Mouse (Mus musculus): ENCODE measurements around the gene Aars2. TPM values are rescaled to one million over a fixed set of nuclear protein-coding genes. Genes with fewer than 3 reads are reported as not detected.
A peak's percentile ranks its signal among the peaks of the same experiment; 100 is the strongest.

The Aars2 gene
- total RNA-seq (2012; rRNA removed) (13.6 and 14.4 TPM in 2 replicates), polyA plus RNA-seq (2012; ENCODE audit: insufficient read depth in 1 of 2, insufficient read length in 2 of 2, low read depth in 1 of 2, low replicate concordance in 2 of 2, missing spikeins in 1 of 2) (10 to 100 TPM; 25.6 to 63.5 TPM)

GRCm38 (mm10) chr17:45506700-45507189 is at the start of gene Aars2:
Aars2 (plus strand) TSS chr17:45506841.
- no peaks in the 10 kb centered on the region; the same call in 1 of the 2 replicates for H3K79me2 ChIP-seq (ENCODE audit: control insufficient read depth, insufficient read depth, low read length, poor library complexity)
- peaks cover 0 to 21% of the 10 kb centered on the region in 2 experiments; a peak in 2 of 4 replicates for H3K36me3 ChIP-seq (ENCODE audit: control insufficient read depth in 1 of 2, insufficient read depth in 2 of 2, low read length in 2 of 2)
- H3K27ac ChIP-seq (ENCODE audit: control insufficient read depth, low read depth, low read length) = peak within 1 kb of the TSS; percentile 77
- DNase-seq (ENCODE audit: low read depth, low spot score) = peak; percentile 97
- H3K9me3 ChIP-seq (replicated peaks; ENCODE audit: insufficient read depth, low read length) = no peaks in the 10 kb centered on the region
- H3K4me3 ChIP-seq (ENCODE audit: control insufficient read depth in 1 of 2, insufficient read depth in 1 of 2, low read depth in 2 of 2, low read length in 2 of 2) = peak within 1 kb of the TSS; percentile 79 to 90
- no peaks in the 10 kb centered on the region for H3K27me3 ChIP-seq (ENCODE audit: control insufficient read depth in 1 of 2, insufficient read depth in 2 of 2, low read length in 2 of 2)
- H3K9ac ChIP-seq (ENCODE audit: control insufficient read depth, low read depth, low read length, poor library complexity, severe bottlenecking) = peak within 1 kb of the TSS; percentile 92
- peaks cover 14 to 40% of the 10 kb centered on the region in 2 experiments for H3K4me1 ChIP-seq (ENCODE audit: control insufficient read depth in 1 of 2, insufficient read depth in 2 of 2, low read length in 2 of 2)
- TF ChIP-seq MEF2A (IDR thresholded peaks at IDR 0.05; ENCODE audit: extremely low read depth, insufficient replicate concordance, low read depth, low read length, poor library complexity, severe bottlenecking) (no peak), RAD21 (IDR thresholded peaks at IDR 0.05; ENCODE audit: low read depth, low read length) (no peak), MAX (IDR thresholded peaks at IDR 0.05; ENCODE audit: low read length) (no peak), NELFE (IDR thresholded peaks at IDR 0.05; ENCODE audit: low read depth, low read length) (peak; percentile 81), ZKSCAN1 (IDR thresholded peaks at IDR 0.05; ENCODE audit: low read depth, low read length) (no peak), ZNF384 (IDR thresholded peaks at IDR 0.05; ENCODE audit: low read depth, low read length) (no peak), TCF12 (IDR thresholded peaks at IDR 0.05; ENCODE audit: low read depth, low read length) (peak; percentile 73; the same call in 1 of the 2 replicates), EP300 (IDR thresholded peaks at IDR 0.05; ENCODE audit: low read depth in 1 of 2, low read length in 2 of 2) (0 out of 4 replicates have a peak, but pooled peaks of 1 of the 2 experiments have one; percentile 36), CTCF (IDR thresholded peaks at IDR 0.05 in 2 of 3, conservative IDR thresholded peaks at IDR 0.05 in 1 of 3; ENCODE audit: control insufficient read depth in 1 of 3, insufficient read depth in 1 of 3, low read depth in 2 of 3, low read length in 3 of 3, poor library complexity in 1 of 3, severe bottlenecking in 1 of 3) (peak; percentile 56 to 98 (median 88); a peak in 5 of 6 replicates), SIN3A (IDR thresholded peaks at IDR 0.05; ENCODE audit: low read length) (peak; percentile 84), RCOR1 (IDR thresholded peaks at IDR 0.05; ENCODE audit: low read depth, low read length) (no peak), HCFC1 (IDR thresholded peaks at IDR 0.05; ENCODE audit: low read depth, low read length) (peak; percentile 96), MYC (IDR thresholded peaks at IDR 0.05; ENCODE audit: low read depth, low read length) (no peak), MAFK (IDR thresholded peaks at IDR 0.05; ENCODE audit: borderline replicate concordance, low read depth, low read length) (no peak), MXI1 (IDR thresholded peaks at IDR 0.05; ENCODE audit: low read depth, low read length) (peak; percentile 53; the same call in 1 of the 2 replicates), JUND (IDR thresholded peaks at IDR 0.05; ENCODE audit: low read depth, low read length) (no peak), TBP (IDR thresholded peaks at IDR 0.05; ENCODE audit: low read depth, low read length) (peak; percentile 59; the same call in 1 of the 2 replicates), POLR2AphosphoS5 (IDR thresholded peaks at IDR 0.05; ENCODE audit: borderline replicate concordance, low read depth, low read length) (no peak), CHD1 (IDR thresholded peaks at IDR 0.05; ENCODE audit: low read depth, low read length) (no peak), POLR2A (IDR thresholded peaks at IDR 0.05; ENCODE audit: control insufficient read depth in 1 of 2, insufficient read depth in 1 of 2, low read depth in 1 of 2, low read length in 2 of 2, poor library complexity in 1 of 2) (peak; percentile 87 to 96), POLR2AphosphoS2 (IDR thresholded peaks at IDR 0.05; ENCODE audit: low read length) (0 out of 2 replicates have a peak, but pooled peaks have one; percentile 43), BHLHE40 (IDR thresholded peaks at IDR 0.05; ENCODE audit: borderline replicate concordance, low read depth, low read length) (no peak), NRF1 (IDR thresholded peaks at IDR 0.05; ENCODE audit: insufficient read depth, low read depth, low read length, poor library complexity, severe bottlenecking) (no peak), USF1 (IDR thresholded peaks at IDR 0.05; ENCODE audit: low read depth, low read length) (no peak), KAT2A (conservative IDR thresholded peaks at IDR 0.05; ENCODE audit: low read depth, low read length) (peak; percentile 87), E2F4 (IDR thresholded peaks at IDR 0.05; ENCODE audit: borderline replicate concordance, low read depth, low read length) (no peak), SMC3 (IDR thresholded peaks at IDR 0.05; ENCODE audit: low read depth, low read length) (no peak), MYB (IDR thresholded peaks at IDR 0.05; ENCODE audit: low read depth, low read length) (peak; percentile 27; the same call in 1 of the 2 replicates), CHD2 (IDR thresholded peaks at IDR 0.05; ENCODE audit: low read length) (no peak), ZC3H11A (IDR thresholded peaks at IDR 0.05; ENCODE audit: low read depth, low read length) (no peak), GATA1 (IDR thresholded peaks at IDR 0.05; ENCODE audit: low read depth, low read length) (no peak), MAZ (IDR thresholded peaks at IDR 0.05; ENCODE audit: low read depth, low read length) (peak; percentile 95), UBTF (IDR thresholded peaks at IDR 0.05; ENCODE audit: borderline replicate concordance, insufficient read depth, low read depth, low read length) (no peak), GABPA (IDR thresholded peaks at IDR 0.05; ENCODE audit: low read depth, low read length) (peak; percentile 89; the same call in 1 of the 2 replicates), USF2 (IDR thresholded peaks at IDR 0.05; ENCODE audit: borderline replicate concordance in 1 of 2, insufficient read depth in 1 of 2, low read depth in 1 of 2, low read length in 2 of 2) (no peak), ETS1 (IDR thresholded peaks at IDR 0.05; ENCODE audit: low read depth, low read length) (no peak; the same call in 1 of the 2 replicates)
